Mouse (Mus musculus) forebrain, embryonic 16.5 days (tissue): ENCODE results near the gene Uhrf1bp1. TPM values are rescaled to one million over a fixed set of nuclear protein-coding genes. Genes with fewer than 3 reads are reported as not detected.
"Not testable (repeated sequence)": the region's sequence is repeated elsewhere in the genome, so short reads cannot be mapped to it uniquely, and the experiment has no call there.

Source experiments
- ATAC-seq: fragments of 200-750 bp; cut with Nextera tagmentation; 2 replicates; pipeline ENCODE4 v1.8.0; 2017; ENCODE audit warnings: mild to moderate bottlenecking, moderate library complexity
- H3K27ac ChIP-seq: fragments of 300-500 bp; sonication (generic); 2 replicates; pipeline ENCODE4 v1.5.1; 2014; ENCODE audit warnings: low read length, control low read depth
- H3K27me3 ChIP-seq: fragments of 300-500 bp; sonication (generic); replicated peaks from 2 replicates; pipeline ENCODE4 v1.6.1; 2014; ENCODE audit warnings: low read length; ENCODE audit not compliant: control insufficient read depth, insufficient read depth
- H3K36me3 ChIP-seq: fragments of 300-500 bp; sonication (generic); 2 replicates; pipeline ENCODE4 v1.6.1; 2014; ENCODE audit not compliant: control insufficient read depth, insufficient read depth
- H3K4me1 ChIP-seq: fragments of 300-500 bp; sonication (generic); replicated peaks from 2 replicates; pipeline ENCODE4 v1.6.1; 2014; ENCODE audit warnings: low read length; ENCODE audit not compliant: control insufficient read depth, insufficient read depth
- H3K4me2 ChIP-seq: fragments of 300-500 bp; sonication (generic); 2 replicates; pipeline ENCODE4 v1.6.1; 2014; ENCODE audit warnings: mild to moderate bottlenecking, low read length, control low read depth
- H3K4me3 ChIP-seq: fragments of 300-500 bp; sonication (generic); replicated peaks from 2 replicates; pipeline ENCODE4 v1.5.1; 2014; ENCODE audit warnings: mild to moderate bottlenecking, low read length, control low read depth
- H3K9ac ChIP-seq: fragments of 300-500 bp; sonication (generic); replicated peaks from 2 replicates; pipeline ENCODE4 v1.6.1; 2014; ENCODE audit warnings: low read depth, low read length, control low read depth
- H3K9me3 ChIP-seq: fragments of 300-500 bp; sonication (generic); 2 replicates; pipeline ENCODE4 v1.6.1; 2016; ENCODE audit warnings: low read length; ENCODE audit not compliant: control insufficient read depth
- WGBS: fragments of 180-500 bp; shearing (Covaris S2); extraction: QIAGEN DNeasy Blood & Tissue Kit; methylation state at CpG from one replicate; pipeline ENCODE4 v1.1.7; 2014; 5-methylcytosine and 5-hydroxymethylcytosine counted together
- polyA plus RNA-seq: library from polyadenylated mRNA; unstranded; fragments of >200 nt; fragmentation: Nextera tagmentation; extraction: Ambion mirVana; gene quantifications from 2 replicates; pipeline ENCODE4 v1.2.1, GENCODE M21; 2015

Uhrf1bp1 gene
- polyA plus RNA-seq, 1 experiment from 2014 or later: 6.8 TPM

DNA sequence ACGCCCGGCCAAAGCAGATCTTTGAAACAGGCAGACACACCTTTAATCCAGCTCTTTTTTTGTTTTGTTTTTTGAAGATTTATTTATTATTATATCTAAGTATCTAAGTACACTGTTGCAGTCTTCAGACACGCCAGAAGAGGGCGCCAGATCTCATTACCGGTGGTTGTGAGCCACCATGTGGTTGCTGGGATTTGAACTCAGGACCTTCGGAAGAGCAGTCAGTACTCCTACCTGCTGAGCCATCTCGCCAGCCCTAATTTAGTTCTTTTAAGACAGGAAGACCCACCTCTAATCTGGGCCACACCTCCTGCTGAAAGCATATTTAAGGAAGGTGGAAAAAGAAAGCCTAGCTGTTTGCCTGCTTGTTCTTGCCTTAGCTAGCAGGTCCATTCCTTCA, 25.8 kb upstream of the Uhrf1bp1 start:
- Histone ChIP-seq H3K9ac (no peak overlapping the region), H3K27me3 (peaks cover 3% of the 10 kb centered on the region; the same call in 1 of the 2 replicates), H3K4me1 (peaks cover 3% of the 10 kb centered on the region; the same call in 1 of the 2 replicates), H3K27ac (no peak overlapping the region), H3K36me3 (no peaks in the 10 kb centered on the region), H3K4me3 (no peak overlapping the region), H3K4me2 (no peak overlapping the region), H3K9me3 (no peaks in the 10 kb centered on the region)
- 54% methylated on average over 7 of the region's 7 CpGs for WGBS
- ATAC-seq: no peak

- not testable (repeated sequence) for H3K36me3 ChIP-seq, H3K27me3 ChIP-seq, H3K4me3 ChIP-seq, ATAC-seq, H3K9me3 ChIP-seq, H3K9ac ChIP-seq, H3K4me2 ChIP-seq, H3K27ac ChIP-seq
- peaks cover 17% of the 10 kb centered on the region for H3K4me1 ChIP-seq
- WGBS: 79% methylated on average over 3 of the region's 4 CpGs
Observed at GRCm38 (mm10) chr17:27837850-27838249, 18.4 kb upstream of the Uhrf1bp1 start, which contains the start of gene Snrpc. Snrpc (plus strand) TSS chr17:27838150.

DNA sequence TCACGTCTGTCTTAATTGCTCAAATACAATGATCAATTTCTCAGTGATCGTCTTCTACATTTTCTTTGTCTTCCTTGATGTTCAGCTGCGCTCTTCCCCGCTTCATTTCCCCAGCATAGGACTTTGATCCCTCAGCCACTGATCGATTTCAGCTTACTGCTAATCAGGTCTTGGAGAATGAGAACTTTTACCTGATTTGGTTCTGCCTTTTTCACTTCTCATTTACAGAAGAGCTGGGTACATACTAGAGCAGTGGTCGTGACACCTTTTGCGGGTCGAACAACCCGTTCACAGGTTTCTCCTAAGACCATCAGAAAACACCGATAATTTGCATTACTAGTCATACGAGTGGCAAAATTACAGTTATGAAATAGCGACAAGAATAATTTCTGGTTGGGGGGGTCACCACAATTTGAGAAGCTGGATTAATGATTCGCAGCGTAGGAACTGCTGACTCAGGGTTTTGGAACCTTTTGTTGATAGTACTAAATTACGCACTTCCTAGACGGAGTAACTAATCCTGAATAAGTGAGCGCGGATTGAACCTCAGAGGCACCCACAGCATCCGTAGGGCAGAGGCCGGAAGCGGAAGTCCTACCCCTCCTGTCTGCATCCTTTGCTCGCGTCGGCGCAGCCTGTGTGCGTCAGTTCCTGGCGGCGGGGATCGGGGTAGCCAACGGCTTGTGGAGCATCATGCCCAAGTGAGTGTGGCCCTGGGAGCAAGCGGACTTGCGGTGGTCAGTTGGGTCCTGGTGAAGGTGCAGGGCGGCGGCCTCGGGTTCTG, 16.6 kb upstream of the Uhrf1bp1 start:
- Histone ChIP-seq H3K9me3 (no peaks in the 10 kb centered on the region), H3K27me3 (peaks cover 4% of the 10 kb centered on the region; the same call in 1 of the 2 replicates), H3K4me1 (peaks cover 17% of the 10 kb centered on the region), H3K4me3 (peak overlapping the region; percentile 57), H3K27ac (peak overlapping the region; percentile 77), H3K9ac (peak overlapping the region; percentile 68), H3K36me3 (peaks cover 10% of the 10 kb centered on the region), H3K4me2 (peak overlapping the region; percentile 93)
- ATAC-seq: peak; percentile 100
- WGBS: 1% methylated on average over 35 of the region's 35 CpGs

- Histone ChIP-seq H3K4me1 (no peaks in the 10 kb centered on the region), H3K4me3 (no peak overlapping the region), H3K27ac (no peak overlapping the region), H3K4me2 (no peak overlapping the region), H3K9me3 (no peaks in the 10 kb centered on the region), H3K36me3 (peaks cover 44% of the 10 kb centered on the region), H3K27me3 (no peaks in the 10 kb centered on the region), H3K9ac (no peak overlapping the region)
- WGBS: 100% methylated on average over 1 of the region's 1 CpGs
- ATAC-seq: no peak
Observed at GRCm38 (mm10) chr17:27848351-27848750, 7.9 kb upstream of the Uhrf1bp1 start.

GRCm38 (mm10) chr17:27851076-27851475, 5.2 kb upstream of the Uhrf1bp1 start:
- Histone ChIP-seq H3K27ac (no peak overlapping the region), H3K27me3 (no peaks in the 10 kb centered on the region), H3K4me2 (no peak overlapping the region), H3K9ac (no peak overlapping the region), H3K4me1 (no peaks in the 10 kb centered on the region), H3K9me3 (no peaks in the 10 kb centered on the region), H3K4me3 (no peak overlapping the region), H3K36me3 (peaks cover 27% of the 10 kb centered on the region)
- 88% methylated on average over 3 of the region's 3 CpGs for WGBS
- ATAC-seq: no peak

GRCm38 (mm10) chr17:27856798-27857648, 782 bp downstream of the Uhrf1bp1 start:
- 2% methylated on average over 52 of the region's 52 CpGs for WGBS
- H3K9me3 ChIP-seq: no peaks in the 10 kb centered on the region
- no peaks in the 10 kb centered on the region for H3K27me3 ChIP-seq
- H3K27ac ChIP-seq: peak overlapping the region; percentile 70
- peaks cover 26% of the 10 kb centered on the region for H3K4me1 ChIP-seq
- H3K4me2 ChIP-seq: peak overlapping the region; percentile 86
- peaks cover 3% of the 10 kb centered on the region for H3K36me3 ChIP-seq
- ATAC-seq: peak; percentile 65
- H3K9ac ChIP-seq: peak overlapping the region; percentile 85
- H3K4me3 ChIP-seq: peak overlapping the region; percentile 93

GRCm38 (mm10) chr17:27857649-27858475, 1.6 kb downstream of the Uhrf1bp1 start:
- H3K9me3 ChIP-seq: no peaks in the 10 kb centered on the region
- peak overlapping the region; percentile 93; the same call in 1 of the 2 replicates for H3K4me3 ChIP-seq
- no peak for ATAC-seq
- H3K27ac ChIP-seq: no peak overlapping the region
- peak overlapping the region; percentile 86 for H3K4me2 ChIP-seq
- 63% methylated on average over 11 of the region's 11 CpGs for WGBS
- peaks cover 26% of the 10 kb centered on the region for H3K4me1 ChIP-seq
- H3K36me3 ChIP-seq: no peaks in the 10 kb centered on the region
- no peaks in the 10 kb centered on the region for H3K27me3 ChIP-seq
- H3K9ac ChIP-seq: peak overlapping the region; percentile 85; the same call in 1 of the 2 replicates

GRCm38 (mm10) chr17:27859131-27859530, 2.9 kb downstream of the Uhrf1bp1 start:
- Histone ChIP-seq H3K9ac (no peak overlapping the region), H3K9me3 (no peaks in the 10 kb centered on the region), H3K36me3 (no peaks in the 10 kb centered on the region), H3K4me2 (no peak overlapping the region), H3K4me3 (no peak overlapping the region), H3K27ac (no peak overlapping the region), H3K4me1 (peaks cover 26% of the 10 kb centered on the region), H3K27me3 (no peaks in the 10 kb centered on the region)
- ATAC-seq: no peak
- 49% methylated on average over 2 of the region's 2 CpGs for WGBS
